Mouse (Mus musculus) megakaryocyte, embryonic 14.5 days (primary cell): ENCODE results near the gene Arnt2. TPM values are rescaled to one million over a fixed set of nuclear protein-coding genes. Genes with fewer than 3 reads are reported as not detected.

ENCODE experiments used
- H3K27me3 ChIP-seq: replicated peaks from 2 replicates; pipeline ENCODE3; 2012; ENCODE audit warnings: inconsistent platforms
- H3K36me3 ChIP-seq: replicated peaks from 2 replicates; pipeline ENCODE3; 2012; ENCODE audit warnings: low read length, inconsistent platforms, mixed read lengths
- H3K4me1 ChIP-seq: 2 replicates; pipeline ENCODE4 v1.6.1; 2012; ENCODE audit warnings: inconsistent platforms
- H3K4me3 ChIP-seq: replicated peaks from 2 replicates; pipeline ENCODE3; 2012; ENCODE audit warnings: moderate library complexity, mild to moderate bottlenecking, inconsistent platforms
- H3K9me3 ChIP-seq: 2 replicates; pipeline ENCODE4 v1.6.1; 2012; ENCODE audit warnings: inconsistent platforms
- FLI1 ChIP-seq: IDR thresholded peaks from 2 replicates; pipeline ENCODE4 v1.6.1; 2012; ENCODE audit warnings: low read length, inconsistent platforms, mixed read lengths
- GATA1 ChIP-seq: IDR thresholded peaks from 3 replicates; pipeline ENCODE4 v1.6.1; 2012; ENCODE audit warnings: mixed read lengths, low read length, inconsistent platforms, borderline replicate concordance
- polyA plus RNA-seq: library from polyadenylated mRNA; stranded (reverse); fragments of >175 nt; gene quantifications from 2 replicates; pipeline ENCODE4 v1.2.3, GENCODE M21; 2012; ENCODE audit warnings: low replicate concordance; ENCODE audit not compliant: insufficient read depth

Arnt2 gene
- polyA plus RNA-seq, 1 experiment: not detected

GRCm38 (mm10) chr7:84282231-84282630 lies 127.7 kb downstream of the Arnt2 start:
- no peaks in the 10 kb centered on the region for H3K36me3 ChIP-seq
- TF ChIP-seq FLI1: no peak
- no peak overlapping the region for H3K4me3 ChIP-seq
- H3K27me3 ChIP-seq: peaks cover 9% of the 10 kb centered on the region
- H3K4me1 ChIP-seq: peaks cover 6% of the 10 kb centered on the region
- no peaks in the 10 kb centered on the region for H3K9me3 ChIP-seq

GRCm38 (mm10) chr7:84279231-84279630 lies 130.7 kb downstream of the Arnt2 start:
- peaks cover 9% of the 10 kb centered on the region for H3K4me1 ChIP-seq
- H3K27me3 ChIP-seq: peaks cover 17% of the 10 kb centered on the region
- no peak for TF ChIP-seq GATA1
- no peaks in the 10 kb centered on the region for H3K36me3 ChIP-seq
- H3K9me3 ChIP-seq: no peaks in the 10 kb centered on the region
- H3K4me3 ChIP-seq: no peak overlapping the region

- Histone ChIP-seq H3K4me3 (no peak overlapping the region), H3K9me3 (no peaks in the 10 kb centered on the region), H3K36me3 (no peaks in the 10 kb centered on the region), H3K27me3 (peaks cover 20% of the 10 kb centered on the region), H3K4me1 (peaks cover 15% of the 10 kb centered on the region)
- TF ChIP-seq GATA1 (no peak), FLI1 (no peak)
These were observed 134.7 kb downstream of the Arnt2 start for GRCm38 (mm10) chr7:84275312-84275711.

DNA sequence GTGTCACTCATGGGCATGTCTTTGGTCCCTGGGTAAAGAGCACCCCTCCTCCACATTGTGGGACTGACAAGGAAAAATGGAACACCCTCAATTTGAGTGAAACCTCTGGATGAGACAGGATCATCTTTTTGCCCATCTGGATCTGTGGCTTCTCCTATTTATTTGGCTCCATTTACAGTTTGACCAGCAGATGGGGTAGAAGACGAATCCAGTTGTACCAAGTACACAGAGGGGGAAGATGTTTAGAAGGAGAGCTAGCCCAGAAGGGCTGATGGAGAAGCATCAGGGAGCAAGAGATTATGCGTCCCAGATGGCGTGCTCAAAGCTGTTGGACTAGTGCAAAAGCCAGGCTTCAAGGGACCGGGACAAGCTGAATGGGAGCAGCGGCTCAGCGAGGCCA lies 136.0 kb downstream of the Arnt2 start:
- Histone ChIP-seq H3K4me3 (no peak overlapping the region), H3K27me3 (peaks cover 20% of the 10 kb centered on the region), H3K36me3 (no peaks in the 10 kb centered on the region), H3K9me3 (no peaks in the 10 kb centered on the region), H3K4me1 (peaks cover 9% of the 10 kb centered on the region)
- TF ChIP-seq FLI1 (no peak), GATA1 (no peak)

GRCm38 (mm10) chr7:84272206-84272818 lies 137.7 kb downstream of the Arnt2 start:
- Histone ChIP-seq H3K36me3 (no peaks in the 10 kb centered on the region), H3K9me3 (no peaks in the 10 kb centered on the region), H3K4me1 (peaks cover 9% of the 10 kb centered on the region), H3K4me3 (no peak overlapping the region), H3K27me3 (peaks cover 25% of the 10 kb centered on the region)
- TF ChIP-seq FLI1 (no peak), GATA1 (no peak)

- Histone ChIP-seq H3K9me3 (no peaks in the 10 kb centered on the region), H3K4me3 (no peak overlapping the region)
- no peak for TF ChIP-seq FLI1
- no peak for TF ChIP-seq GATA1
These were observed 138.5 kb downstream of the Arnt2 start for GRCm38 (mm10) chr7:84271429-84271828.

DNA sequence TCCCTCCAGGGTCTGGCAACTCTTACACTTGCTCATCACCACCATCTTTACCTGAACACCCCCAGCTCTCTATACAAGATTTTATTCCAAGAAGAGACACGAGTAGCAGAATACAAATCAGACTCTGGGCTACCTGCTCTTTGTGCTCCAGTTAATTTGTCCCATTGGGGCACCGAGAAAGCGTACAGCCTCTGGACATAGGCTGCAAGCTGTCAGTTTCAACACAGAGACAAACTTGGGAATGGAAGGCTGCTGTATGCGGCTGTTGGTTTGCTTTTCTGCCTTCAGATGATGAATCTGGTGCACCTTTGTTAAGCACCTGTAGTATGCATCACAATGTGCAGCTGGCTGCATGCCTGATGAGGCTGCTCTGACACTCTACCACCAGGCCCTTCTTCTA lies 146.5 kb downstream of the Arnt2 start:
- no peaks in the 10 kb centered on the region for H3K9me3 ChIP-seq
- no peak for TF ChIP-seq GATA1
- peaks cover 42% of the 10 kb centered on the region for H3K27me3 ChIP-seq
- H3K36me3 ChIP-seq: no peaks in the 10 kb centered on the region
- peaks cover 5% of the 10 kb centered on the region; the same call in 1 of the 2 replicates for H3K4me1 ChIP-seq
- no peak overlapping the region for H3K4me3 ChIP-seq

More at GRCm38 (mm10) chr7:84271429-84271828, 138.5 kb downstream of the Arnt2 start:
- H3K27me3 ChIP-seq: peaks cover 25% of the 10 kb centered on the region
- H3K36me3 ChIP-seq: no peaks in the 10 kb centered on the region
- H3K4me1 ChIP-seq: peaks cover 9% of the 10 kb centered on the region

DNA sequence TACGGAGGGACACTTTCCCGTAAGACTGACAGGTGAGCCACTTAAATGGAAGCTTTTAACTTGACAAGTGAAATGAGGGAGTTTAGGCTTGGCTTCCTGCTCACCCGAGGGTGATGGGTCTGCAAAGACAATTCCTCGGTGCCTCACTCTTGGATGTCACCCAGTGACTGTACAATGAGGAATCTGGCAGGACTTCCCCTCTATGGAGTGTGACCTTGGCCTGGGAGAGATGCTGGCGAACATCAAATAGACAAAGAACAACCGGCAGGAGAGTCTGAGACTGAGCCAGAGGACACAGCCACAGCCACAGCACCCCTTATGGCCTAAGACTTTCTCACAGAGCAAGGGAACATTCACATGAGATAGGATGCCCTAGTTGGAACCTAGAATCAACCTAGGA lies 148.6 kb downstream of the Arnt2 start:
- Histone ChIP-seq H3K27me3 (peaks cover 39% of the 10 kb centered on the region), H3K4me3 (no peak overlapping the region), H3K4me1 (peaks cover 3% of the 10 kb centered on the region; the same call in 1 of the 2 replicates), H3K36me3 (no peaks in the 10 kb centered on the region), H3K9me3 (no peaks in the 10 kb centered on the region)
- TF ChIP-seq FLI1: no peak
- no peak for TF ChIP-seq GATA1

DNA sequence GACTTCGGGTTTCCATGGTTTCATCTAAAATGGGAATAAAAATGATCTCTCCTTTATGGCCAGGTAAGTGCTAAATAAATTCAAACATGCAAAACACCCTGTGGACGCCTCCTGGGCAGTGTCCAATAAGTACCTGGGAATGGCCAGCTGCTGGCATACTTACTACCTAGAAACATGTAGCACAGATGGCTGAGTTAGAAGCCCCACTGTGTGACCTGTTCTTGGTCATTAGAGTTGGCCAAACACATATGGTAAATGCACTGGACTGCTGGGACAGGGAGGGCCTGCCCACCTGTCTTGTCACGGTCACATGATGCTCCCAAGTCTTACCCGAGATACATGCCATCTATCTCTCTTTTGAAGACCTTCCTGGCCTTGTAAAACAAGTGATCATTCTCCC lies 149.6 kb downstream of the Arnt2 start:
- no peak for TF ChIP-seq GATA1
- no peak for TF ChIP-seq FLI1
- no peaks in the 10 kb centered on the region for H3K36me3 ChIP-seq

DNA sequence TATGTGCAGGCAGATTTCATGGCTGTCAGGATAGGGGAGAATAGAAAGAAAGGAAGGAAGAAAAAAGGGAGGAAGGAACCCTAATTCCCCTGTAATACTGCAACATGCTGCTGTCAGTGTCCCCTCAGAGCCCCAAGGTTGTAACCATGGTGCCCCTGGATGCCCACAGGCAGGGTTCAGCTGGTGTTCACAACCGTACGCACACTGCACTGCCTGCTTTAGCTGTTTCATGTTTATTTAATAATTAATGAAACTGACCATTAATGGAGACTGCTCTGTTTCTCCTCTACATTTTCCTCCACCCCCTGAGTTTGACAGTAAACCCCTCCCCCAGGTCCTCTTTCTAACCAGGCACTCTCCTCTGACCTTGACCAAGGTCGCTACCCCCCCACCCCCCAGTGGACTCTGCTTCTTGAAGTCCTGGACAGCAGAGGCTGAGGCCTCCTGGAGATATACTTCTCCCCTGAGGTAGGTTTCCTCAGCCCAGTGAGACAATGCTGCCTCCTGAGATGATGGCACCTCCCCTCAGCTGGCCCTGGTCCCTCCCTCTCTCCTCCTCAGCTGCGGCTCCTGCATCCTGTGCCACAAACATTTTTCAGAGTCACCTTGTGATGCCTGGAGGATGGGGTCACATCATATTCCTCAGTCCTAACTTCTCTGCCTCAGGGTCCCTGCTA lies 150.5 kb downstream of the Arnt2 start:
- H3K4me3 ChIP-seq: no peak overlapping the region
- H3K9me3 ChIP-seq: no peaks in the 10 kb centered on the region
- peaks cover 29% of the 10 kb centered on the region for H3K27me3 ChIP-seq
- TF ChIP-seq GATA1: no peak
- no peak for TF ChIP-seq FLI1
- no peaks in the 10 kb centered on the region for H3K36me3 ChIP-seq
- no peaks in the 10 kb centered on the region for H3K4me1 ChIP-seq

More for the DNA sequence above, 149.6 kb downstream of the Arnt2 start:
- H3K4me3 ChIP-seq: no peak overlapping the region
- H3K27me3 ChIP-seq: peaks cover 34% of the 10 kb centered on the region
- no peaks in the 10 kb centered on the region for H3K9me3 ChIP-seq
- H3K4me1 ChIP-seq: no peaks in the 10 kb centered on the region
